Comparison of ENCODE assay signal across 9 mouse cellular contexts in the genomic region with DNA sequence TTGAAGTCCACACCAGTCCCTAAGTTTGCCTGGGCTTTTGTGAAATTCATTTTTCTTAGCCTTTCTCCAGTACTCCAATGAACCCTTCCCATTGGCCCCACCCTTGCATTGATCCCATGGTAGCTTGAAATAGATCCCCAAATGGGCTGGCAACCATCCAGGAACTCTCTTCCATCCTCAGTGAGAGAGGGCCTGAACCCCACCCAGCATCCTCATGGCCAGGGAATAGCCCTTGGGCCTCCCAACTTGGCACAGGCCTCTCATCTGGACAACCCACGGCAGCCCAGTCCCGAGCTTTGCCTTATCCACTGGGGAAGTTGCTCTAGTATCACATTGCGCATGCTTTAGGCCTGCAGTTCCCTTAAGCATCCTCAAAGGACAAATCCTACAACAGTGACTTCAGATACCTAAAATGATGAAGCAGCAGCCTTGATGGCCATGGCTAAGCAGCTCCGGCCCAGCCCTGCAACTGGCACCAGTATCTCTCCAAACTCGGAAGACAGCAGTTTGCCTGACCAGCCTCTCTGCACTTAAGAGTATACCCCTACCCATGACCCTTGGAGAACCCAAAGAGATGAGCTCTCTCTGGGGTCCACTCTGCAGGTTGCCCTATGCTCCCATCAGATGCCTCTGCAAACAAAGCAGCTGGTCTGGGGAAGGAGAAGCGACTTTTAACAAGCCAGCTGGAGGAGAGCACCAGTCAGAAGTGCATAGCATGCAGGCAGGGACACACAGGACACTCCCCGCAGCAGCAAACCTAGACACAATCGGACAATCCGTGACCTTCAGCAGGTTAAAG. TPM values are rescaled to one million over a fixed set of nuclear protein-coding genes. Genes with fewer than 3 reads are reported as not detected.
DNase-seq lines count a peak whose midpoint lies in the region; ATAC-seq lines count a peak whose summit lies in the region.
"Had no signal": no experiment of that assay in that cellular context is flagged by ENCODE, and none has a peak within 500 bp of the region (broad histone marks: within the 10 kb centered on the region; RNA-seq: fewer than 3 reads in every experiment).

No protein-coding gene starts in this region.

- H3K9me3 ChIP-seq in intestine, embryonic 15.5 days: no peaks in the 10 kb centered on the region
- no peaks in the 10 kb centered on the region for H3K9me3 ChIP-seq in neural tube, embryonic 15.5 days (replicated peaks)
- H3K9me3 ChIP-seq: forebrain, embryonic 15.5 days had no signal

- DNase-seq in kidney, postnatal 10 days: peak; percentile 23
- no peak for DNase-seq in kidney, adult 11 months
- DNase-seq in gastrocnemius, adult 8-10 months (ENCODE audit: low spot score in 2 of 2): peak; percentile 57 to 67
- DNase-seq in adrenal gland, postnatal 10 days: no peak
- DNase-seq in right cerebral cortex, postnatal 25 days: no peak
- no peak for DNase-seq in adrenal gland, postnatal 4 days (ENCODE audit: low spot score in 2 of 2)

- H3K4me3 ChIP-seq in intestine, embryonic 15.5 days (replicated peaks): peak overlapping the region; percentile 43
- H3K4me3 ChIP-seq in neural tube, embryonic 15.5 days (replicated peaks): peak overlapping the region; percentile 21
- H3K4me3 ChIP-seq: forebrain, embryonic 15.5 days had no signal

- peak overlapping the region; percentile 59 for H3K27ac ChIP-seq in intestine, embryonic 15.5 days
- no peak overlapping the region for H3K27ac ChIP-seq in neural tube, embryonic 15.5 days (replicated peaks)
- H3K27ac ChIP-seq: forebrain, embryonic 15.5 days had no signal

- H3K27me3 ChIP-seq in intestine, embryonic 15.5 days (replicated peaks): no peaks in the 10 kb centered on the region
- no peaks in the 10 kb centered on the region for H3K27me3 ChIP-seq in neural tube, embryonic 15.5 days (replicated peaks)
- H3K27me3 ChIP-seq: forebrain, embryonic 15.5 days had no signal

- H3K4me2 ChIP-seq in intestine, embryonic 15.5 days (replicated peaks): peak overlapping the region; percentile 71
- peak overlapping the region; percentile 27 for H3K4me2 ChIP-seq in neural tube, embryonic 15.5 days
- H3K4me2 ChIP-seq: forebrain, embryonic 15.5 days had no signal

- H3K4me1 ChIP-seq in intestine, embryonic 15.5 days (replicated peaks): peaks cover 11% of the 10 kb centered on the region
- 0 out of 2 replicates have a peak, but pooled peaks cover 7% of the 10 kb centered on the region for H3K4me1 ChIP-seq in neural tube, embryonic 15.5 days

- WGBS in intestine, embryonic 15.5 days: 61% methylated on average over 9 of the region's 9 CpGs
- 82% methylated on average over 9 of the region's 9 CpGs for WGBS in neural tube, embryonic 15.5 days

- H3K9ac ChIP-seq in intestine, embryonic 15.5 days: peak overlapping the region; percentile 58
- H3K9ac ChIP-seq in neural tube, embryonic 15.5 days (replicated peaks): no peak overlapping the region
- H3K9ac ChIP-seq: forebrain, embryonic 15.5 days had no signal

- no peak for ATAC-seq in intestine, embryonic 15.5 days
- ATAC-seq in neural tube, embryonic 15.5 days (ENCODE audit: low FRiP score): no peak
- ATAC-seq: forebrain, embryonic 15.5 days had no signal

- no peaks in the 10 kb centered on the region for H3K36me3 ChIP-seq in intestine, embryonic 15.5 days
- H3K36me3 ChIP-seq in neural tube, embryonic 15.5 days: no peaks in the 10 kb centered on the region
- H3K36me3 ChIP-seq: forebrain, embryonic 15.5 days had no signal

RNA-seq across cellular contexts. Expression of a gene that starts 0.8 kb away (rescaled TPM):
- 10 to 100 TPM; 12.8 to 21.0 (median 16.7) TPM for total RNA-seq in gastrocnemius, adult 8-10 months (2022)
- 73.2 and 74.5 TPM in 2 replicates for polyA plus RNA-seq in intestine, embryonic 15.5 days (2015; fragmentation: Nextera tagmentation; extraction: Ambion mirVana)
- 13.9 and 17.8 TPM in 2 replicates for polyA plus RNA-seq in neural tube, embryonic 15.5 days (2015; fragmentation: Nextera tagmentation; extraction: Ambion mirVana)
- 100 to 1,000 TPM; 124 to 127 TPM for total RNA-seq in adrenal gland, postnatal 10 days (2021)
- total RNA-seq in adrenal gland, postnatal 4 days (2021): 100 to 1,000 TPM; 124 to 131 TPM

Comparison
In these comparisons a context has a peak if more than half of its experiments do, and no peak if none do; other contexts are left out.
1. DNase-seq: peak in kidney, postnatal 10 days (single experiment) and gastrocnemius, adult 8-10 months (2 of 2); none in kidney, adult 11 months (single experiment), adrenal gland, postnatal 10 days (single experiment), right cerebral cortex, postnatal 25 days (single experiment) and adrenal gland, postnatal 4 days (0 of 2).
2. RNA of a gene that starts 0.8 kb away (total RNA-seq): 124 to 131 TPM in adrenal gland, postnatal 4 days and 124 to 127 TPM in adrenal gland, postnatal 10 days; 12.8 to 21.0 TPM in gastrocnemius, adult 8-10 months; every median in the first group is over 4 times any median in the second.